Mouse (Mus musculus) adrenal gland, postnatal 4 days (tissue): ENCODE measurements around the gene Cdh4. TPM values are rescaled to one million over a fixed set of nuclear protein-coding genes. Genes with fewer than 3 reads are reported as not detected.

Source experiments
- DNase-seq, 2 experiments: peaks; one replicate each; pipeline ENCODE4 v3.0.0; 2021 to 2022; ENCODE audit warnings: low spot score in 2 of 2, mixed read lengths in 2 of 2
- total RNA-seq, 2 experiments: library from RNA; stranded (reverse); gene quantifications; 2 replicates each; pipeline ENCODE4 v1.2.3; 2021

The Cdh4 gene
- total RNA-seq, 2 experiments from 2014 or later, result 6.8 to 7.7 TPM

DNA sequence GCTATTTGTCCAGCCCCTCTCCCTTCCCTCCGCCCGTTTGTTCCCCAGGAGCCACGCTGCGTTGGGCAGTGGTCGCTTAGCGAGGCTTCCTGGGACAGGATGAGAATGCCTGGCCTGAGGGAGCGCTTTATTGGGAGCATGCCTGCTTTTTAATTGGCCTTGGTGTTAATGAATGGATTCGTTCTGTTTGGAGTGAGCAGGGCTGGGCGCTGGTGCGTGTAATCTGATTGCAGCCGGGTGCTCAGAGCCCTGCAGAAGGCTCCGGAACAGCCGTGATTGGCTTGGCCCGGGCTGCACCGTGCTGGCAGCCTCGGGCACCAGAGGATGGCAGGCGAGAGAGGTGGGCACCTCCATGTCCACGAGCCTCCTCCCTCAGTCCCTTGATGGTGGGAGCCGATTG lies 95.2 kb downstream of the Cdh4 start:
- no peak for DNase-seq

DNA sequence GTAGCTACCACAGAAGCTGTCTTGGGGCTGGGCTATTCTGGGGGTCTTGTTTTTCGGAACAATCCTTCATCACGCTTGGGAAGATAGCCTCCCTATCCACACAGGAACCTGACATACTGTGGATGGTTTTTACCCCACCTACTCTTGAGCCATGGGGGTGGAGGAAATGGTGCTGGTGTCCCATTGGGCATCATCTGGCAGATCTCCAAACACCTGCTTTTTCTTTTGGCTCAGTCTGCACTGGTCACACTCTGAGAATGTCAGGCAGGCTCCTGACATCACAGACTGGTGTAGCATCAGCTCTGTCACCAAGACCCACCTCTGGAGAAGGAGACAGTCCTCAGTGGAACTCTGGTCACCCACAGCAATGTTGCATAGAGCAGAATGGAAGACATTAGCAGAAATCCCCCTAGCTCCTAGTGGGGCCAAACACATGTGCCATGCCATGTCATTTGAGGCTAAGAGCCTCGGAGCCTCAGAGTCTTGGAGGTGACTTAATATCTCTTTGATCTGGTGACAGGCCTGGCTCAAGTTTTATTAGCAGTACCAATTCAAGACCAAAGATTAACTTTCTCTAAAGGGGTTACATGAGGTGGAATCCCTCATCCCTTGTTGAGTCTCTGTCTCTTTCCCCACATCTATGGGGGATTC lies 95.7 kb downstream of the Cdh4 start:
- DNase-seq, result no peak

DNA sequence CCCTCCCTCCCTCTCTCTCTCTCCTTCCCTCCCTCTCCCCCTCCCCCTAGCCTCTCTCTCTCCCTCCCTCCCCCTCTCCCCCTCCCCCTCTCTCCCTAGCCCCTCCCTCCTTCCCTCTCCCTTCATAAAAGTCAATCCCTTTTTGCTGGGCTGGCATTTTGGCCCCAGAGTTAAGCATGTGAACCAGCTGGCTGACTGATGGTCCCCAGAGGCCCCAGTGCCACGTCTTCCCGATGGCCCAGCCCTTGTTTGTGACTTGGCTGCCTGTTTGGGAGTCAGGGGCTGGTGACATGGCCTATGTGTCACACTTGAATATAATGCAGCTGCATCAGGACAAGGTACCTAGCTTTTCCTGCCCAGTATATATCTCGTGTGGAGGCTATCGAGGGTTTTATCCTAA lies 96.3 kb downstream of the Cdh4 start:
- DNase-seq, result no peak

DNA sequence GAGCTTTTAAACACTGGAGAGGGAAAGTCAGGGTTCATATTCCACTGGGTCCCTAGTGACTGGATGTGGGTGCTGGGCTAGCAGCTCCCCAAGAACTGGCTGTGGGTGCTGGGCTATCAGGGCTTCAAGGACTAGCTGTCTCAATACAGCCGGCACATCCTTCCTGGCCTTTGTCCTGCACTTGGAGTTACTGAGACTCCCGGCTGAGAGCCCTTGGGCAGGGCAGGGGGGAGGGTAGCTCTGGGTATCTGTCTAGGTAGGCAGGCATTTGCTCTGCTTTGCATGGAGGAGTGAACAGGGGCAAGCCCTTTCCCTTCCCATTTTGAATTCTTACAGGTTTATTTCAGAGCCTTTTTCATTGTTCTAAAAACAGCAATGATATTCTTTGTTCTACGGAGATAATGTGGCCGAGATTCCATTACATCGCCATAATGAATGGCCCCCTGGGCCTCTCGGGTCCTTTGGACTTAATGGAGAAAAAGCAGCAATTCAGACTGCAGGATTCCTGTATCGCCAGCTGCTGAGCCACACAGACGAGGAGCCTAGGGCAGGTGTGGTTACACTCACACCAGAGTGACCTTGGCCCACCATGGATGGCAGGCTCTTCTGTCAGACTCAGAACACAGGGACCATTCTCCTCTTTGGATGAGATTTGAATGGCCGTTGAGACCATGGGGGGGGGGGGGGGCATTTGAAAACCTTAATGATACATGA lies 97.5 kb downstream of the Cdh4 start:
- no peak for DNase-seq

DNA sequence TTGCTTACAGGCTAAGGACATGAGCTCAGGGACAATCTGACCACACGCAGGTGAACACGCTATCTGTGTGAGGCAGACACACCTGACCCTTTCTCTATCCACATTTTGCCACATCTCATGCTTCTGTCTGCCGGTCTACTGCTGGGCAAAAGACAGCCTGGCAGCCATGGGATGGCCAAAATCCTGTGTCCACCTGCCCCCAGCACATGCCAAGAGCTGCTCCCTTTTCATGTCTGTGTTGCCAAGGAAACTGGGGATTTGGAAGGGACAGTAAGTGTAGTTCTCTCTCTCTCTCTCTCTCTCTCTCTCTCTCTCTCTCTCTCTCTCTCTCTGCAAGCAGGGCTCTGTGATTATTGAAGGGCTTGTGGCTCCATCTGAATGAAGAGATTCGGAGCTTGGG lies 98.9 kb downstream of the Cdh4 start:
- no peak for DNase-seq

DNA sequence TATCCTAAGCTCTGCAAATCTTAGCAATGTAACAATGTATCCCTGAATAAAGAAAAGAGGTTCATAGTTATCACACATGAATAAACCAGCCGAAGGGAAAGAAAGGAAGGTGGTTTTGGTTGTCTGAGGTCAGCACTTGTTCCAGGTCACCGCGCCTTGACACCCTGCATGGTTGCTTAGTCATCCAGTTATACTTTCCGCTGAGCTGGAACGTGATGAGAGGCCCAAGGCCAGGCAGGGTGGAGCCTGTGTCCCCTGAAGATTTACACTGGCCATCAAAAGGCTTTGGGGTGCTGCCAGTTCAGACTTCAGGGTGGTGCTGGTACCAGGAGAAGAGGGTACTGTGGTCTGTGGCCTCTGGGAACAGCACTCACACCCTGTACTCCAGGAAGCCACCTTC lies 105.4 kb downstream of the Cdh4 start:
- no peak for DNase-seq

DNA sequence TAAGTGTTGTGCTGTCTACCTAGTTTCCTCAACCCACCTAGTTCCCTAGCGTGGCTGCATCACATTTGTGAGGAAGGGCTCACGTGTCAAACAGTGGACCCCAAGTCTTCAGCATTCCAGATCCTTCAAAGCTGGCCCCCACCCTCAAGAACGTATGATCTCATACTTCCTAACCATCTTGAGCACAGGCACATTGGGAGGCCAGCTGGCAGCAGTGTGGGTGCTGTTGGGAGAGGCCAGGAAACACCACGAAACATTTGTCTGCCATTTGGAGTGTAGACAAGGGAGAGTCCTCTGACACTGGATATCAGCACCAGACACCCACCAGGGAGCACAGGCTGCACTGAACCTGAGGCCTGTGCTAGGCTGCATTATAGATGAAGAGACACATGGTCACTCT lies 113.7 kb downstream of the Cdh4 start:
- no peak for DNase-seq

DNA sequence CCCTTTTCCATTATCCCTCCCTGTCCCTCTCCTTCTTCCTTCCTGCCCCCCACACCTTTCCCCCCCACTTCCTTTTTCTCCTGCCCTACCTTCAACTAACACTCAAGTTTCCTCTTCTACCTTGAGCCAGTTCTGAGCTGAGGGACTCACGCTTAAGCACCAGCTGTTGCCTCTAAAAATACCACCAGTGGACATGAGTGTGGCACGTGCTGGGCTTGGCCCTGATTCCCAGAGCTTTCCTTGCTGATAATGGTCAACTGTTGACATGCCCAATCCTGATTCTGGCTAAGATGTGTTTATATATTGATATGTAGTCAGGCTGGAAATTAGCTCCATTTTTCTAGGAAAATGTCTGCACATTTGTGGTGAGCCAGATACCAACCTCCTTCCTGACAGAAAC lies 120.1 kb downstream of the Cdh4 start:
- DNase-seq, result no peak

DNA sequence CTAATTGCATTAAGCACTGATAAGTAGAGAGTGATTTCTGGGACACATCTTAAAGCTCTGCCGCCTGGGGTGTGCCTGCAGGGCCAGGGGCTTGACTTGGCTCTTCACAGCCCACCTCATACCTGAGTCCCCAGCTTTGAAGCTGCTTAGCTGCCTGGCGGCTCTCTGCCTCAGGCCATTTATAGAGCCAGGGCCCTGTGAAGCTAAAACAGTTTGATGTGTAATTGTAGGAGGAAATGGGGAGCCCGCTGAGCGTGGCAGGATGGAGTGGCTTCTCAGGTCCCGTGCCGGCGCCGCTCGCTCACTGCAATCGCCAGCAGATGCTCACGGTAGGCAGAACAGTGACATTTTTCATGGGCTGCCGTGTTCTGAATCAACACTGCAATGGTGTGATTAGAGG lies 123.4 kb downstream of the Cdh4 start:
- DNase-seq, result no peak

DNA sequence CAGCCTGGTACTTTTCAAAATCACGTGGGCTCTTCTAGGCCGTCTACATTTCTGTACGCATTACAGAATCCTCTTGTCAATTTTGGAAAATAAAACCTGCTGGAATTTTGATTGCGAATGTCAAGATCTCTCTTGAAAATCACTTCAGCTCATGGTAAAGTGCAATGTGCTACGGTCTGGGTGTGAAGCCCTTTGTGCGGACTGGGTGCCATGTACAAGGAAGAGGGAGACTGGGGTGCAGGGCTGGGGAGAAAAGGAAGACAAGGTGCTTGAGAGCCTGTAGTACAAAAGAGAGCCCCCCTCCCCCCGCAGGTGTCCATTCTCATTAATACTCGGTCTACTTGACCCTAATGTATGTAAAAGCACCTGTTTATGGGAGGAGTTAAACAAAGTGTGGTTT lies 125.7 kb downstream of the Cdh4 start:
- DNase-seq, result no peak

DNA sequence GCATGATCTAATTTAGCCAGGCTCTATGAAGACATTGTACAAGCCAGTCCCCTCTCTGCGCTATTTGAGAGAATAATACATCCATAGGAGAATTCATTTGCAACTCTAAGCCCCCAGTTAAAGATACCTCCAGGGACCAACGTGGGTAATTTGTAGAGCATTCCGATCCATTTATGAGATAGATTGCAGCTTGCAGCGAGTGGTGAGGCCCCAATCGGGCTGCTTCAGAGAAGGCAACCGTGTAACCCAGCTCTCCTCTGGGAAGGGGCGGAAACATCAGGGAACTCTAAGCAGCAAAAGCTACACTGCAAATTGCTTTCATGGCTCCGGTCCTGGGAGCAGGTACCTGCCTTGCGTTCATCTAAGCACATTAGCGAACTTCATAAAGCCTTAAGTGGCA lies 126.9 kb downstream of the Cdh4 start:
- DNase-seq, result no peak

DNA sequence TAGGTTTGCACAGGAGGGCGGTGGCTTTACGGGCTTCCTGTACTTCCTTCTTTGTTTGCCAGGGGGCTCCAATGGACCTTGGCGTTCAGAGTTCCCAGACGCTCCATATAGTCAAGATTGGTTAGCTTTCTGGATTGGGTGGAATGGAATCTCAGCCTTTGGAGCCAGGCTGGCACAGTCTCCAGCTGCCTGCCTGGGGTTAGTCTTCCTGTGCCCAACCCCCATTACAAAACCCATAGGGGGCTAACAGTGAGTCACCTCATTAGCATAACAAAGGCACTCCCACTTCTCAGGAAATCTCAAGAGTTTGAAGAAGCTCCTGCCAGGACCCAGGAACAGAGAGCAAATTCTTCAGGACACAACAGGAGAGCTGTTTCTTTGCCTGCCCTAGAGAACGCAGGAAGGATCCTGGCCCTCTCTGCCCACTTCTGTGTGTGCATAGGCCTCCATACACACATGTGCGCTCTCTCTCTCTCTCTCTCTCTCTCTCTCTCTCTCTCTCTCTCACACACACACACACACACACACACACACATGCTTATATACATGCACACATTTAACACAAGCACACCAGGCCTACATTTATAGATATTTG lies 129.0 kb downstream of the Cdh4 start:
- no peak for DNase-seq

DNA sequence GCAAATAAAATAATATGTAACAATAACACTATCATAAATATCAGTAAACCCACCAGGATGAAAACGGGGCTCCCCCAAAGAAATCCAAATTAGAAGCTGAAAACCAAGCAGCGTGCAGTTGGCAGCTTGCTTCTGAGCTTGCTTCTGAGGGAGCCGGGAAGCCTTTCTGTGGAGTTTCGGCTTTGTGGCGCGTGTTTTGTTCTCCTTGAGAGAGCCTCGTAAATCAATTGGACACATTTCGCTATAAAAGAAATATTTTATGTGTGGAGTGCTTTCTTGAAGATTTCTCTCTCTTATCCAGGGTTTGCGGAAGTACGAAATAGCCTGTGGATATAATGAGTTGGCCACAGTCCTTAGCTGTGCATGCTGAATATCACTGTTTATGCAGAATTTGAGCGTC lies 131.1 kb downstream of the Cdh4 start:
- DNase-seq, result no peak

DNA sequence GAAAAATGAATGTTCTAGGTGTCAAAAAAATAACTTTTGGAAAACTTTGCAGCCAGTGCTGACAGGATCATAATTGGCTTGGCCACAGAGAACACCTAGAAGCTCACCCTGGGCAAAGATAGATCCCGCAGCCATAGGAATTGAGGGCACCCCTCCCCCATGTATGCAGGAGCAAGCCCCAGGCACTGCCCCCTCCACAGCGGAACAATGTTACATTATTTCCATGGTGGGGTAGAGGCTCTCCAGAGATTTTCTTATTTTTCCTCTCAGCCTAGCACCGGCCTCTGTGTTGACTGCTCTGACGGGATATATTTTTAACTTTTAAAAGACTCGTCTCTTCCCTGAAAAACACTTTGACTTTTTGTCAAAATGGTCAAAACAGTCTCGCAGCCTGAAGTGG lies 131.6 kb downstream of the Cdh4 start:
- no peak for DNase-seq

DNA sequence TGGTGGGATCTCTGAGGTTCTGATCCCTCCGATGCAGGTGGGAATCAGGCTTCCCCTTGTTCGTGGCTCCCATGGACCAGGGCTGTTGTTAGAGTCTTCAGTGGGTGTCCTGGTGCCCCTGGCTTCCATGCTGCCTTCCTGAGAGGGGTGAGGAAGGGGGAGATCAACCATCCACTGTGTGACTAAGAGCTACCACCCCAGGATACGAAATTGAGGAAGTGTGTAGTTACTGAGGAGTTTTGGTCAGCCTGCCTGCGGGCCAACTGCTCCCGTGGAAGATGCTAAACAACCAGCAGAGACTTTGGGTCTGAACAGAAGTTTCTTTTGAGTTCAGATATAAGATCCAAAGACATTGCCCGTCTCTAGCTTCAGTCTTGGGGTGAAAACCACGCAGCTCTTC lies 133.4 kb downstream of the Cdh4 start:
- no peak for DNase-seq

DNA sequence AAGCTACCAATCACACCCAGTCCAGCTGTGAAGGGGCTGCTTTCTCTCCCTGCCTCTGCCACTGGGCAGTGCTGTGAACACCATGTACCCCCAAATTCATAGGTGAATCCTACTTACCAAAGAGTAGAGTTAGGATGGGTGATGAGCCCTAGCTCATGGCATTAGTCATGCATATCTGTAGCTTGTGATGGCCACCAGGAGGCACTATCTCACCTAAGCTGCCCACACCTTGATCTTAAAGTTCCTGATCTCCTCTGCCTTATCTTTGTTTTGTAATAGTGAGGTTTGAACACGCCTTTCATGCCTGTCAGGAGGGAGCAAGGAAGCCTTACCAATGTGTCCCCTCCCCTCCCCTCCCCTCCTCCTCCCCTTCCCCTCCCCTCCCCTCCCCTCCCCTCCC lies 134.0 kb downstream of the Cdh4 start:
- DNase-seq, result no peak

DNA sequence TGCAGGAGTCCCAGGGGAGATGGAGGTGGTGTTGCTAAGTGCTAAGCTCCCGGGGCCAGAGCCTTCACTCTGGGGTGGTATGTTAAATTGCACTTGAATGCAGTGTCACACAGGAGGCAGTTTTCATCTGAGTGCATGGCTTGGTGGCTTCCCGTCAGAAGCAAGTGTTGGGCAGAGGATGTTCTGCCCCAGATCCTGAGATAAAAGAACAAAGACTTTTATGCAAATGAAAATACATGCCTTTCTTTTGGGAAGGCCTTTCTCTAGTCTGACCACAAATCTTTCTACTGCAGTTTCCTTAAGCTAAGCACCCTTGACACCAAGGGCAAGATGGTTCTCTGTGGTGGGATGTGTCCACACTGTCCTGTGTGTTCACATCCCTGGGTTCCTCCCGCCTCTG lies 136.1 kb downstream of the Cdh4 start:
- DNase-seq, result no peak

DNA sequence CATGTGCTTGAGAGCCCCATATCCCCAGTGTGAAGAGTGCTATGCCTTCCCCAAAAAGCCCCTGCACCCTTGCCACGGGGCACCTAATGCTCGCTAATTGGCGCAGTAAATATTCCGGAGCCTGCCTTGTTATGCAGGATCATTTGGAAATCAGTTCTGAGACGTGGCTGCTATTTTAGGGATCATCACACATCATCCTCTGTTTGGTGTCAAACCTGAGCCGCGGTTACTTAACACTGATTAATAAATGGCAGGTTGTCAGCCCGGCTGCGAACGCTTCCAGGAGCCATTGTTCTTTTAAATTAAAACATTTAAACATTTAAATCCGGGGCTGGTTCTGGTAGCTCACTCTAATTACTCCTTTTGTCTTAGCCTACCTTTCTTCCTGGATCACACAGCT lies 136.6 kb downstream of the Cdh4 start:
- no peak for DNase-seq

DNA sequence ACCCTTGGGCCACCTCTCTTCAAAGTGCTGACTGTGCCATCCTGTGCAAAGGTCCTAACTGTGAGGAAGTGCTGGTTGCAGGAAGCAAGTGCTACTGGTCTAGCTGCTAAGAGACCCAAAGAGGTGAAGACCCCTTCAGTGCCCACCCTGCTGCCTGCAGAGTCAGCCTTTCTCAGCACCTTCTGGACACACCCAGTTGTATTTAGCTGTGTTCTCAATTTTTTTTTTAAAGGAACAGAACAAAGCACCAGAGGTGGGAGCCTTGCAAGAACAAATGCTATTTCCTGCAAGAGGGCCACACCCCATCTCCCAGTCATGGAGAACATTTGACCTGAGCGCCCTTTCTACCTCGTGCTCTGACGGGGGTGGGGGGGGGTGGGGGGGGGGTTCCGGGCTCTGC lies 138.2 kb downstream of the Cdh4 start:
- no peak for DNase-seq

DNA sequence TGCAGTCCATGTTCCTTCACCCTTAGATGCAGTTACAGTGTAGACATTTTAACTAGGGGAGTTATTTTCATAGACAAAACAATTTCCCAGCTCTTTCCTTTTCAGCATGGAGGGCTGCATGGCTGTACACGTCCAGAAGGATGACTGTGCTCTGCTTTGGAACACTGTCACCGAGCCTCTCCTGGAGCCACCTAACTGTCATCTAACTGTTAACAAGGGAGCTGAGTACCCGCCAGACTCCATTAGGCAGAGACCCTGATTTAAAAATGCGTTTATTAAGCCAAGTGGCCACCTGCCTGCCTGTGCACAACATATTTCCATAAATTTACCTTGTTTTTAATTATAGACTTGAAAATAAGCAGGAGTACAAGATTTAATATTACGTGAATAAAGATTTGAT lies 138.8 kb downstream of the Cdh4 start:
- no peak for DNase-seq

DNA sequence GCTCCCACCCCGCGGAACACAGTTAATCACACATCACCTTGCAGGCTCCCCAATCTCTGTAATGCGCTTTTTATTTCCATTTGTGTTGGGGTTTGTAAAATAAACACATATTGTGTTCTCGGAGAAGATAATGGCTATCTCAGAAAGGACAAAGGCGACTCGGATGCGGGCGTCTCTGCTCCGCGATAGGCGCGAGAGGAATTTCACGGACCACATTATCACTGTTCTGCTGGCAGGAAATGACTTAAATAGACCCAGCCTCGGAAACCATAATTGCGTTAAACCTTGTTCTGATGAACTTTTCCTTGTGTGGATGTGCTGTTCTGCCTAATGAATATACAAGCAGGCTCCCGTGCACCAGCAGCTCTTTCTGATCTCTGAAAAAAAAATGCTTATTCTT lies 140.7 kb downstream of the Cdh4 start:
- no peak for DNase-seq

DNA sequence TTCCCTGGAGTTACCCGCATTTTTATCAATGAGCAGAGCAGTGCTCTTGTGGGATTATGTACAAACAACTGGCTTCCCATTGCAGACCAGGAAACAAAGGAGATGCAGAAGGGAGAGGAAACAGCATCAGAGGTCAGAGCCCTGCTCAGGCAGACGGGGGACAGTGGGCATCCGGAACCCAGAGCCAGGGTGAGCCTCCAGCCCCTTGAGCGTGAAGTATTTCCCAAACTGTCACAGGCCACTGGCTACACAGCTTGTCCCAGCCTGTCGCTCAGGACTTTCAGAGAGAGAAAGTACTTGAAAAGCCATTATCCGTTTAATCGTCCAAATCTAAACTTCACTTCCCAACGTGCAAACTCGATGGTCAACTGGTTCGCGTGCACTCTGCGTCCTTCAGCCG lies 142.4 kb downstream of the Cdh4 start:
- DNase-seq, result no peak

DNA sequence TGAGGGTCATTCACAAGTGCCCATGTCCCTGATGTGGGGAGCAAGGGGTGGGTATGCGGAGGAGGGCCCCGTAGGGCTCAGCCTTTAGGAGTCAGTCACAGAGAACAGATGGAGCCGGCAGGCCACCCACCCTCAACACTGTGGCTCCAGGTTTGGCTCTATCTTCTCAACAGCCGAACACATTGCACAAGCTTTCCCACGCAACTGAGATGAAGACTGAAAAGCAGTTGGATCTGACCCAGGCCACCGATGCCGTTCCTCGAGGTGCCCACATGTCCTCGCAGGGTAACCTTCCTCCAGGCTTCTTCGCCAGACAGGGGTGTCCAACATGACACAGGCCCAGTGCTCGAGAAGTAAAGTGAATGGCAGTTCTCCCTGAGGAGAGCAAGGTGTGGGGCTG lies 144.2 kb downstream of the Cdh4 start:
- no peak for DNase-seq
